Comparison of ENCODE assay signal across 8 mouse cellular contexts in genomic region chr3:88336058-88337013, GRCm38 (mm10). TPM values are rescaled to one million over a fixed set of nuclear protein-coding genes. Genes with fewer than 3 reads are reported as not detected.
DNase-seq lines count a peak whose midpoint lies in the region; ATAC-seq and TF ChIP-seq lines count a peak whose summit lies in the region.

Gene Tmem79, minus strand, starts transcription at chr3:88336148.
Gene Smg5, plus strand, starts transcription at chr3:88336260.

- peaks cover 28% of the 10 kb centered on the region for H3K36me3 ChIP-seq in hindbrain, embryonic 10.5 days
- H3K36me3 ChIP-seq in lung, postnatal 0 days (ENCODE audit: insufficient read depth, low read length), result no peaks in the 10 kb centered on the region

- H3K27me3 ChIP-seq in hindbrain, embryonic 10.5 days (ENCODE audit: insufficient read depth, poor library complexity, severe bottlenecking), result no peaks in the 10 kb centered on the region
- H3K27me3 ChIP-seq in lung, postnatal 0 days (replicated peaks; ENCODE audit: insufficient read depth, low read length), result no peaks in the 10 kb centered on the region

- H3K9ac ChIP-seq in lung, postnatal 0 days (replicated peaks; ENCODE audit: low read depth), result peak within 1 kb of the TSS; percentile 78

- peak within 1 kb of the TSS; percentile 100 for H3K27ac ChIP-seq in hindbrain, embryonic 10.5 days
- peak within 1 kb of the TSS; percentile 94 for H3K27ac ChIP-seq in lung, postnatal 0 days (ENCODE audit: low read length)

- H3K4me2 ChIP-seq in lung, postnatal 0 days (replicated peaks; ENCODE audit: low read depth, low read length), result peak within 1 kb of the TSS; percentile 75

- TF ChIP-seq EP300 in lung, postnatal 0 days (IDR thresholded peaks at IDR 0.05), result peak; percentile 62; the same call in 1 of the 2 replicates

- no peak for TF ChIP-seq CTCF in lung, postnatal 0 days (IDR thresholded peaks at IDR 0.05)

- peaks cover 45% of the 10 kb centered on the region for H3K4me1 ChIP-seq in hindbrain, embryonic 10.5 days (replicated peaks)
- peaks cover 4% of the 10 kb centered on the region; the same call in 1 of the 2 replicates for H3K4me1 ChIP-seq in lung, postnatal 0 days (ENCODE audit: insufficient read depth, low read depth, low read length)

- 3% methylated on average over 52 of the region's 66 CpGs for WGBS in hindbrain, embryonic 10.5 days
- WGBS in lung, postnatal 0 days, result 4% methylated on average over 49 of the region's 66 CpGs

- peak; percentile 93 for DNase-seq in MEL-GATA-1-ER (ENCODE audit: extremely low read depth, low read depth)
- peak; percentile 97 for DNase-seq in cerebellum, adult 8-10 months
- DNase-seq in hindbrain, embryonic 10.5 days (ENCODE audit: low spot score), result peak; percentile 98
- DNase-seq in layer of hippocampus, adult 9-11 months, result peak; percentile 96
- peak; percentile 98 for DNase-seq in lung, postnatal 0 days (ENCODE audit: low spot score)
- DNase-seq in ovary, postnatal 14 days (ENCODE audit: low spot score), result peak; percentile 95
- DNase-seq in thymus, postnatal 14 days, result peak; percentile 97

- peak; percentile 94 for ATAC-seq in frontal cortex, adult (ENCODE audit: low TSS enrichment)
- peak; percentile 94 for ATAC-seq in lung, postnatal 0 days

- H3K4me3 ChIP-seq in hindbrain, embryonic 10.5 days, result peak within 1 kb of the TSS; percentile 99
- peak within 1 kb of the TSS; percentile 91 for H3K4me3 ChIP-seq in lung, postnatal 0 days (ENCODE audit: low read depth, low read length)

- H3K9me3 ChIP-seq in hindbrain, embryonic 10.5 days, result no peaks in the 10 kb centered on the region
- no peaks in the 10 kb centered on the region for H3K9me3 ChIP-seq in lung, postnatal 0 days (ENCODE audit: low read length)

RNA-seq across cellular contexts. Expression of gene Tmem79, which starts in this region (rescaled TPM):
- 1.5 and 2.7 TPM in 2 replicates for polyA plus RNA-seq in hindbrain, embryonic 10.5 days (2016; fragmentation: Nextera tagmentation; extraction: Ambion mirVana)
- 9.0 and 9.6 TPM in 2 replicates for polyA plus RNA-seq in lung, postnatal 0 days (2015; fragmentation: Nextera tagmentation; extraction: Ambion mirVana)

RNA-seq across cellular contexts. Expression of gene Smg5, which starts in this region (rescaled TPM):
- 84.1 and 87.8 TPM in 2 replicates for polyA plus RNA-seq in hindbrain, embryonic 10.5 days (2016; fragmentation: Nextera tagmentation; extraction: Ambion mirVana)
- 19.7 and 19.8 TPM in 2 replicates for polyA plus RNA-seq in lung, postnatal 0 days (2015; fragmentation: Nextera tagmentation; extraction: Ambion mirVana)

Comparison
In these comparisons a context has a peak if more than half of its experiments do, and no peak if none do; other contexts are left out.
1. Peak in every context shown above with its lines: DNase-seq, ATAC-seq, H3K4me3 ChIP-seq and H3K27ac ChIP-seq.